9 mouse cellular contexts compared by ENCODE assay signal in the genomic region with DNA sequence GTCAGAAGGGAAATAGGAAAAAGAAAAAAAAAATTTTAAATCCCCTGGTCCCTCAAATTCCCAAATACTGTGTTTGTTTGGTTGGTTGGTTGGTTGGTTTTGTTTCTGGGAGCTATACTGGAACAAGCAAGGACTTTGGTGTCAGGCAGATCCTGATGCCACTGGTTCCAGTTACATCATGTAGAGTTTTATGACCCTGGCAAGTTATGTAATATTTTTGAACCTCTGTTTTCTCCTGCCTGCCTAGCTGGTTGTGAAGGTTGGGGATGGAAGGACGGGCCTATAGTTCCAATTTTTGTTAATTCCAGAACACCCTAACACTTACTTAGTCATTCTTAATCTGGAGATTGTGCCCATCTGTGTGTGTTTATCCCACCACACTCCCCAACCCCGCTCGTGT. TPM values are rescaled to one million over a fixed set of nuclear protein-coding genes. Genes with fewer than 3 reads are reported as not detected.
DNase-seq lines count a peak whose midpoint lies in the region; ATAC-seq and TF ChIP-seq lines count a peak whose summit lies in the region.
"Had no signal": no experiment of that assay in that cellular context is flagged by ENCODE, and none has a peak within 500 bp of the region (broad histone marks: within the 10 kb centered on the region; RNA-seq: fewer than 3 reads in every experiment).

No protein-coding gene starts in this region.

- no peak overlapping the region for H3K27ac ChIP-seq in forebrain, embryonic 14.5 days (ENCODE audit: low read depth, low read length)
- H3K27ac ChIP-seq in limb, embryonic 14.5 days (replicated peaks; ENCODE audit: low read depth, low read length) = no peak overlapping the region

- H3K4me1 ChIP-seq in forebrain, embryonic 14.5 days (ENCODE audit: control insufficient read depth, insufficient read depth, low read length) = peaks cover 3% of the 10 kb centered on the region
- 0 out of 2 replicates have a peak, but pooled peaks cover 3% of the 10 kb centered on the region for H3K4me1 ChIP-seq in limb, embryonic 14.5 days (ENCODE audit: control insufficient read depth, insufficient read depth, low read length)

- no peak for TF ChIP-seq POLR2A in limb, embryonic 14.5 days (IDR thresholded peaks at IDR 0.05; ENCODE audit: borderline replicate concordance, extremely low read depth, insufficient read depth, insufficient read length)

- no peak overlapping the region for H3K9ac ChIP-seq in forebrain, embryonic 14.5 days (ENCODE audit: low read length)
- no peak overlapping the region for H3K9ac ChIP-seq in limb, embryonic 14.5 days (ENCODE audit: low read depth, low read length, severe bottlenecking)

- H3K9me3 ChIP-seq in forebrain, embryonic 14.5 days (replicated peaks; ENCODE audit: control insufficient read depth, low read length) = no peaks in the 10 kb centered on the region
- H3K9me3 ChIP-seq in limb, embryonic 14.5 days (ENCODE audit: control insufficient read depth, low read length) = no peaks in the 10 kb centered on the region
- H3K9me3 ChIP-seq: heart, embryonic 12.5 days had no signal

- H3K4me3 ChIP-seq in forebrain, embryonic 14.5 days (ENCODE audit: low read depth, low read length) = peak overlapping the region; percentile 86; the same call in 1 of the 2 replicates
- H3K4me3 ChIP-seq in limb, embryonic 14.5 days (replicated peaks; ENCODE audit: low read length) = peak overlapping the region; percentile 80

- ATAC-seq in forebrain, embryonic 14.5 days = no peak
- no peak for ATAC-seq in limb, embryonic 14.5 days (ENCODE audit: low FRiP score, low read depth)

- no peaks in the 10 kb centered on the region for H3K36me3 ChIP-seq in forebrain, embryonic 14.5 days (ENCODE audit: control insufficient read depth, insufficient read depth, low read length)
- H3K36me3 ChIP-seq in limb, embryonic 14.5 days (ENCODE audit: control insufficient read depth, insufficient read depth, low read length) = no peaks in the 10 kb centered on the region
- H3K36me3 ChIP-seq: heart, embryonic 12.5 days had no signal

- no peaks in the 10 kb centered on the region for H3K27me3 ChIP-seq in forebrain, embryonic 14.5 days (replicated peaks; ENCODE audit: control insufficient read depth, insufficient read depth, low read length)
- H3K27me3 ChIP-seq in limb, embryonic 14.5 days (ENCODE audit: control insufficient read depth, insufficient read depth, low read length) = no peaks in the 10 kb centered on the region
- H3K27me3 ChIP-seq: heart, embryonic 12.5 days had no signal

- 38% methylated on average over 3 of the region's 3 CpGs for WGBS in forebrain, embryonic 14.5 days
- WGBS in limb, embryonic 14.5 days = 57% methylated on average over 3 of the region's 3 CpGs

- DNase-seq in kidney, adult 11 months = peak; percentile 27
- DNase-seq in kidney, postnatal 10 days = no peak
- peak; percentile 46 for DNase-seq in cerebellum, adult 8-10 months
- no peak for DNase-seq in forebrain, embryonic 14.5 days (ENCODE audit: low spot score)
- no peak for DNase-seq in limb, embryonic 14.5 days (ENCODE audit: low spot score)
- no peak for DNase-seq in spleen, postnatal 10 days (ENCODE audit: low spot score in 2 of 2)
- DNase-seq in layer of hippocampus, postnatal 25 days (ENCODE audit: extremely low spot score in 1 of 2, low spot score in 1 of 2) = no peak
- DNase-seq in spleen, adult 12 weeks (ENCODE audit: low spot score) = no peak

- H3K4me2 ChIP-seq in forebrain, embryonic 14.5 days (ENCODE audit: low read length) = peak overlapping the region; percentile 67
- H3K4me2 ChIP-seq in limb, embryonic 14.5 days (replicated peaks; ENCODE audit: low read depth, low read length, severe bottlenecking) = peak overlapping the region; percentile 54; the same call in 1 of the 2 replicates

RNA-seq across cellular contexts. Expression of a gene that starts 1.0 kb away (rescaled TPM):
- 4.9 and 6.8 TPM in 2 replicates for polyA plus RNA-seq in forebrain, embryonic 14.5 days (2014; fragmentation: Nextera tagmentation; extraction: Ambion mirVana)
- 8.2 and 9.6 TPM in 2 replicates for polyA plus RNA-seq in limb, embryonic 14.5 days (2012; rRNA removed)
- polyA plus RNA-seq in limb, embryonic 14.5 days (2014; fragmentation: Nextera tagmentation; extraction: Ambion mirVana) = 5.8 and 6.0 TPM in 2 replicates
- total RNA-seq in layer of hippocampus, postnatal 25 days (2021) = 10 to 100 TPM; 53.1 to 54.6 TPM

RNA-seq across cellular contexts. Expression of a gene that starts 51.8 kb away (rescaled TPM):
- 257 and 287 TPM in 2 replicates for polyA plus RNA-seq in forebrain, embryonic 14.5 days (2014; fragmentation: Nextera tagmentation; extraction: Ambion mirVana)
- polyA plus RNA-seq in limb, embryonic 14.5 days (2012; rRNA removed) = 73.8 and 99.9 TPM in 2 replicates
- polyA plus RNA-seq in limb, embryonic 14.5 days (2014; fragmentation: Nextera tagmentation; extraction: Ambion mirVana) = 167 and 179 TPM in 2 replicates
- total RNA-seq in layer of hippocampus, postnatal 25 days (2021) = 10 to 100 TPM; 92.4 to 93.2 TPM

RNA-seq across cellular contexts. Expression of a gene that starts 52.8 kb away (rescaled TPM):
- 92.3 and 94.3 TPM in 2 replicates for polyA plus RNA-seq in forebrain, embryonic 14.5 days (2014; fragmentation: Nextera tagmentation; extraction: Ambion mirVana)
- 65.2 and 76.3 TPM in 2 replicates for polyA plus RNA-seq in limb, embryonic 14.5 days (2012; rRNA removed)
- 105 and 116 TPM in 2 replicates for polyA plus RNA-seq in limb, embryonic 14.5 days (2014; fragmentation: Nextera tagmentation; extraction: Ambion mirVana)
- total RNA-seq in layer of hippocampus, postnatal 25 days (2021) = 10 to 100 TPM; 37.0 to 37.7 TPM

Comparison
In these comparisons a context has a peak if more than half of its experiments do, and no peak if none do; other contexts are left out.
1. DNase-seq: peak in kidney, adult 11 months (single experiment) and cerebellum, adult 8-10 months (single experiment); none in kidney, postnatal 10 days (single experiment), forebrain, embryonic 14.5 days (single experiment), limb, embryonic 14.5 days (single experiment), spleen, postnatal 10 days (0 of 2), layer of hippocampus, postnatal 25 days (0 of 2) and spleen, adult 12 weeks (single experiment).